Mouse (Mus musculus): ENCODE data around the gene Cd69. TPM values are rescaled to one million over a fixed set of nuclear protein-coding genes. Genes with fewer than 3 reads are reported as not detected.

Cd69 gene
- polyA plus RNA-seq, 1 experiment from 2014 or later = 0.09 TPM

DNA sequence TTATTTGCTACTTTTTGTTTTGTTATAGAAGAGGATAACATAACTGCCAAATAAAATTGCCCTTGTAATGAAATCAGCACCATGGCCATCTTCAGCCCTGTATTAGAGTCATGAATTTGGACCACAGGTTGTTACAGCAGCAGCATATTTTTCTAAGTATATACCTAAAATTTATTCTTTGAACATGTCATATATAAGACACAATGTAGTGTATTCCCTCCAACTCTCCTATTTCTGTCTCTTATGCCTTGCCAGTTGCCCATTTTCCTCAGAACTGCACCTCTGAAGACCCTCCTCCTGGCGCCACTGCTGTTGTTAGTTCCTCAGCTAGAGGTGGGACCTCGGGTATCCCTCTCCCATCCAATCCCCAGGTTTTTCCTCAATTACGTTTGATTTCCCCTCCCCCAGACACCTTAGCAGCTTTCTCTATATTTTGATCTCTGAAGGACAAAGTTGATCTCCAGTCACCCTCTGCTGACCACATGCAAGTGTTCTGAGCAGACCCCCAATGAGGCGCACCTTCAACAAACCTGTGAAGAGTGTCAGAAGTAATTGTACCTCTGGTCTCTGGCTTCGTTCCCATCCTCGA is 41.8 kb downstream of the Cd69 start:
- no peak for ATAC-seq
- Histone ChIP-seq H3K4me1 (ENCODE audit: control insufficient read depth, insufficient read depth, low read depth, low read length) (peaks cover 4% of the 10 kb centered on the region; the same call in 1 of the 2 replicates), H3K27me3 (replicated peaks; ENCODE audit: control insufficient read depth, insufficient read depth, low read length) (no peaks in the 10 kb centered on the region), H3K4me3 (ENCODE audit: low read length) (no peak overlapping the region), H3K36me3 (ENCODE audit: control insufficient read depth, insufficient read depth, low read length) (no peaks in the 10 kb centered on the region), H3K9ac (ENCODE audit: low read depth, low read length) (no peak overlapping the region), H3K27ac (ENCODE audit: low read depth, low read length) (no peak overlapping the region), H3K4me2 (ENCODE audit: low read length) (no peak overlapping the region), H3K9me3 (ENCODE audit: control insufficient read depth, low read length) (no peaks in the 10 kb centered on the region)
- WGBS = 84% methylated on average over 6 of the region's 6 CpGs

DNA sequence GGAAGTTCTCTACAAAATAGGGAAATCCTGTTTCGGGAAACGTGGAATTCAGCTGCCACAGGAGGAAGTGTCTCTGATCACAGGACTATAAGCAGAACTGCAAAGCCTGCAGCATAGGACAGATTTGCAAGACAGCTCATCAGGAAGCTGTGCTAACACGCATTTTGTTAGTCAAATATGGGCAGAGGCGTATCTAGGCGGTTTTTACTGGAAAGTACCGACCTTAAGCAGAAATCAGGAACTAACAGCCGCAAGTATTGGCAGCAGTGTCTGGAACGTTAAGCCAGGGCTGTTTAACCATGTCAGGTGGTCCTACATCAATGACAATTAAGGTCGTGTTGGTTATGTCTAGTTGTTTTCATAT is 42.4 kb downstream of the Cd69 start:
- Histone ChIP-seq H3K27me3 (replicated peaks; ENCODE audit: control insufficient read depth, insufficient read depth, low read length) (no peaks in the 10 kb centered on the region), H3K4me3 (ENCODE audit: low read length) (no peak overlapping the region), H3K4me1 (ENCODE audit: control insufficient read depth, insufficient read depth, low read depth, low read length) (peaks cover 3% of the 10 kb centered on the region; the same call in 1 of the 2 replicates), H3K27ac (ENCODE audit: low read depth, low read length) (no peak overlapping the region), H3K36me3 (ENCODE audit: control insufficient read depth, insufficient read depth, low read length) (no peaks in the 10 kb centered on the region), H3K9me3 (ENCODE audit: control insufficient read depth, low read length) (no peaks in the 10 kb centered on the region), H3K9ac (ENCODE audit: low read depth, low read length) (no peak overlapping the region), H3K4me2 (ENCODE audit: low read length) (no peak overlapping the region)
- no peak for ATAC-seq
- 88% methylated on average over 9 of the region's 9 CpGs for WGBS

DNA sequence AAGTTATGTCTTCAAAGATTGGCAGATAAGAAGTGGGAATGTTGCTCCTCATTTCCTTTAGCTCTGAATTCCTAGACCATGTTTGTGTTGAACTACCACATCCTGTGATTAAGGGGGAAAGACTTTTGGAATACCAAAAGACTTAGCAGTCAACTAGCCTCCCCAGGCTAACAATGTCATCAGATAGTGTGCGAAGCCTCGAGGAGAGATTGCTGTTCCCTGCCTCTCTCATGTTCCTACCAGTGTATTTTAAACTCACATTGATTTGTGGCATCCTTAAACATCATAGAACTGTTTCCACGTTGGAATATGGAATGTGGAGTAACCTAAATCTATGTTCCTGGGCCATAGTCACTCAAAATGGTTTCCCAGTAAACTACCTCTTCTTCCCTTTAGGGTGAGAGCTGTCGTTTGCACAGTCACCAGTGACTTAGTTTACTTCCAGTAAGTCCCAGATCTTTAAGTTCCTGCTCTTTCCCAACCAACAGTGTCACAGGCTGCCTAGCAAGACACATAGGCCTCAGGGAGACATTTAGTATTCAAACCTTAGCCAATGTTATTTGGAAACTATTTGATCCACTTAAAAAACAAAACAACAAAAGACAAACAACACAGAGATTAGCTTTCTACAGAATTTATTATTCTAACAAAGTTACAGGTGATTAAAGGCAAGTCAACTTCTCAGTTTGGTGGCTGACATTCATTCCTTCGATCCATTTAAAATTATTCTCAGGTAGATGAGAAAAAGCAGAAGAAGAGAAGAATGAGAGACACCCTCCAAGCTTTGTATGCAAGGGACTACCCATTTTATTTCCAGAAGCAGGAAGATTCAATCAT is 43.0 kb downstream of the Cd69 start:
- no peaks in the 10 kb centered on the region for H3K9me3 ChIP-seq (ENCODE audit: control insufficient read depth, low read length)
- no peak overlapping the region for H3K9ac ChIP-seq (ENCODE audit: low read depth, low read length)
- no peak for ATAC-seq
- H3K36me3 ChIP-seq (ENCODE audit: control insufficient read depth, insufficient read depth, low read length) = no peaks in the 10 kb centered on the region
- H3K4me3 ChIP-seq (ENCODE audit: low read length) = no peak overlapping the region
- no peak overlapping the region for H3K4me2 ChIP-seq (ENCODE audit: low read length)
- no peak overlapping the region for H3K27ac ChIP-seq (ENCODE audit: low read depth, low read length)
- no peaks in the 10 kb centered on the region for H3K4me1 ChIP-seq (ENCODE audit: control insufficient read depth, insufficient read depth, low read depth, low read length)
- WGBS = 84% methylated on average over 5 of the region's 5 CpGs
- no peaks in the 10 kb centered on the region for H3K27me3 ChIP-seq (replicated peaks; ENCODE audit: control insufficient read depth, insufficient read depth, low read length)

DNA sequence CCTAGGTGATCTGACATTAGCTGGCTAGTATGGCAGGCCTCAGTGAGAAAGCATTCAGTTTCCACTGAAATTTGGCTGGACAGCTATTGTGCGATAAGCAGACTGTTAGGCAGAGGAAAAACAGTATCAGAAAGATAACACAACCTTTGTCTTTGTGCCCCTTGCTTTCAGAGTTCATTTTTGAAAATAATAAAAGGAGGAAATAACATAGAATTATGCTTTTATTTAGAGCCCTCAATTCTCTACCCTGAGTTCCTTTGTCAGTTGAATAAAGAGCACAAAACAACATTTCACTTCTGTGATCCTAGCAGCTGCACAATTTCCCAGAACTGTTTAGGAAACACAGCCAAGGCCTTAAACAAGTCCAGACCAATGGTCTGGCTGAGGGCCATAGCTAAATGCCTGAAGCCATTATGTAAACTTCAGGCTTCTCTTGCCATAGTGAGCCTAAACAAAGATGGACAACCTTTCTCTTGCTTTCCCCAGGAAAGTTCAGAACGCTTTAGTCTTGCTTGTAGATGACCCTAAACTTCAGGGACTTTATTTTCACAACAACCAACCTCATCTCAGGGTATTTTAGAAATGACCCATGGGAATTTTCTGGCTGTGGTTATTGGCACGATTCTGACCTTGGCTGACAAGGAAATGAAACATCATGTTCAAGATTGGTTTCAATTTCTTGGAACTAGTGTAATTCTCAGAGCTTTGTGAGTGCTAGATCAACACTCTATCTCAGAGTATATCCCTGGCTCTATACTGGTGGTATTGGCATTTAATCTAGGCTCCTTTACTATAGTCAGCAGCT is 45.3 kb downstream of the Cd69 start:
- Histone ChIP-seq H3K4me1 (ENCODE audit: control insufficient read depth, insufficient read depth, low read depth, low read length) (no peaks in the 10 kb centered on the region), H3K27me3 (replicated peaks; ENCODE audit: control insufficient read depth, insufficient read depth, low read length) (no peaks in the 10 kb centered on the region), H3K9ac (ENCODE audit: low read depth, low read length) (no peak overlapping the region), H3K4me2 (ENCODE audit: low read length) (no peak overlapping the region), H3K27ac (ENCODE audit: low read depth, low read length) (no peak overlapping the region; the same call in 1 of the 2 replicates), H3K4me3 (ENCODE audit: low read length) (no peak overlapping the region), H3K9me3 (ENCODE audit: control insufficient read depth, low read length) (no peaks in the 10 kb centered on the region), H3K36me3 (ENCODE audit: control insufficient read depth, insufficient read depth, low read length) (no peaks in the 10 kb centered on the region)
- WGBS = 54% methylated on average over 3 of the region's 3 CpGs
- ATAC-seq = peak; percentile 67; the same call in 1 of the 2 replicates

DNA sequence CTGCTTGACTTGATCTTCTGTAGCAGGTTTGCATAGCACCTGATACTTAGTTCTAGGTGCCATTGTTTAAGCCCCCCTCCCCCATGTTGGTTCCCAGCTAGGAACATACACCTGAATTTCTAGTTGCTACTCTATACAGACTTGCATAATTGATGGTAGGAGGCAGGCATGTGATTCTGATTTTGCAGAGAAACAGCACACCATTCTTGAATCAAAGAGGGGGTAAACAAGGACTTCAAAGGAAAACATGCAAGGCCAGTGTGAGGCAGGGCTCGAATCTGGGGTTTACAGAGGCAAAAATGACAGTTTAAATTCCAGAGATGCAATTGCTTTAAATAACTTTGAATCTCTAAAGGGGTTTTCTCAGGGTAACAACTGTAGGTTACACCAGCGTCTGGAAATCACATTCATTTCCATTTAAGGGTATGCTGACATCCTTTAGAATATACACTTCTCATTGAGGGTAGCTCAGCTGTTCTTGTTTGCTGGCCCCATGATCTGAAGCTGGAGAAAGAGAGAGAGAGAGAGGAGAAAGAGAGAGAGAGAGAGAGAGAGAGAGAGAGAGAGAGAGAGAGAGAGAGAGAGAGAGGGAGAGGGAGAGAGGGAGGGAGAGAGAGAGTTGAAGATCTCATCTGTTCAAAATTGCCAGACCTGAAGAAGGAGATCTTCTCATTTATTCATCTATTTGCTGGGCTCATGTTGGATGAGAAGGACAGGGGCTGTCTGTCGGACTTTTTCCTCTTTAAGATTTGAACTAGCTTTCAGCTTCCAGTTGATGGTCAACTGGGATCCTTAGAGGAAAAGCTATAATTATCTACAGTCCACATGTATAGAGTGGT is 46.1 kb downstream of the Cd69 start:
- H3K27me3 ChIP-seq (replicated peaks; ENCODE audit: control insufficient read depth, insufficient read depth, low read length) = no peaks in the 10 kb centered on the region
- H3K4me2 ChIP-seq (ENCODE audit: low read length) = no peak overlapping the region
- WGBS = 67% methylated on average over 3 of the region's 3 CpGs
- H3K4me3 ChIP-seq (ENCODE audit: low read length) = no peak overlapping the region
- no peaks in the 10 kb centered on the region for H3K4me1 ChIP-seq (ENCODE audit: control insufficient read depth, insufficient read depth, low read depth, low read length)
- ATAC-seq = no peak
- no peak overlapping the region for H3K9ac ChIP-seq (ENCODE audit: low read depth, low read length)
- H3K27ac ChIP-seq (ENCODE audit: low read depth, low read length) = no peak overlapping the region; the same call in 1 of the 2 replicates
- no peaks in the 10 kb centered on the region for H3K36me3 ChIP-seq (ENCODE audit: control insufficient read depth, insufficient read depth, low read length)
- no peaks in the 10 kb centered on the region for H3K9me3 ChIP-seq (ENCODE audit: control insufficient read depth, low read length)

GRCm38 (mm10) chr6:129225078-129225477 is 50.2 kb downstream of the Cd69 start:
- no peak for ATAC-seq

GRCm38 (mm10) chr6:129224090-129224489 is 51.1 kb downstream of the Cd69 start:
- Histone ChIP-seq H3K9ac (ENCODE audit: low read depth, low read length) (no peak overlapping the region), H3K4me2 (ENCODE audit: low read length) (no peak overlapping the region), H3K27me3 (replicated peaks; ENCODE audit: control insufficient read depth, insufficient read depth, low read length) (no peaks in the 10 kb centered on the region), H3K4me1 (ENCODE audit: control insufficient read depth, insufficient read depth, low read depth, low read length) (no peaks in the 10 kb centered on the region), H3K9me3 (ENCODE audit: control insufficient read depth, low read length) (no peaks in the 10 kb centered on the region), H3K27ac (ENCODE audit: low read depth, low read length) (no peak overlapping the region), H3K4me3 (ENCODE audit: low read length) (no peak overlapping the region), H3K36me3 (ENCODE audit: control insufficient read depth, insufficient read depth, low read length) (no peaks in the 10 kb centered on the region)
- no peak for ATAC-seq
- 85% methylated on average over 1 of the region's 1 CpGs for WGBS

More at GRCm38 (mm10) chr6:129225078-129225477, 50.2 kb downstream of the Cd69 start:
- Histone ChIP-seq H3K9me3 (ENCODE audit: control insufficient read depth, low read length) (no peaks in the 10 kb centered on the region), H3K4me2 (ENCODE audit: low read length) (no peak overlapping the region), H3K27ac (ENCODE audit: low read depth, low read length) (no peak overlapping the region), H3K9ac (ENCODE audit: low read depth, low read length) (no peak overlapping the region), H3K27me3 (replicated peaks; ENCODE audit: control insufficient read depth, insufficient read depth, low read length) (no peaks in the 10 kb centered on the region), H3K4me1 (ENCODE audit: control insufficient read depth, insufficient read depth, low read depth, low read length) (no peaks in the 10 kb centered on the region), H3K4me3 (ENCODE audit: low read length) (no peak overlapping the region), H3K36me3 (ENCODE audit: control insufficient read depth, insufficient read depth, low read length) (no peaks in the 10 kb centered on the region)
- WGBS = 88% methylated on average over 2 of the region's 2 CpGs

DNA sequence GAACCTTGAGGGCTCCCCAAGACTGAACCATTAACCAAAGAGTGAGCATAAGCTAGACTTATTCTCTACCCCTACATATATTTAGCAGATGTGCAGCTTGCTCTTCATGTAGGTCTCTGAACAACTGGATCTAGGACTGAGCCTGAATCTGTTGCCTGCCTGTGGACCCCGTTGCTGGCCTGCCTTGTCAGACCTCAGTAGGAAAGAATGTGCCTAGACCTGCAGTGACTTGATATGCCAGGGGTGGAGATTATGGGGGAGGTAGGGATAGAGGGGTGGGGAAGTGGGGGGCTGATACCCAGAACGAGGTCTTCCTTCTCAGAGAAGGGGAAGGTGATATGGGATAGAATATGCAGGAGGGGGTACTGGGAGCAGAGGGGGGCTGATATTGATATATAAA is 51.6 kb downstream of the Cd69 start:
- 86% methylated on average over 2 of the region's 2 CpGs for WGBS
- Histone ChIP-seq H3K9me3 (ENCODE audit: control insufficient read depth, low read length) (no peaks in the 10 kb centered on the region), H3K4me3 (ENCODE audit: low read length) (no peak overlapping the region), H3K27ac (ENCODE audit: low read depth, low read length) (no peak overlapping the region), H3K36me3 (ENCODE audit: control insufficient read depth, insufficient read depth, low read length) (no peaks in the 10 kb centered on the region), H3K4me2 (ENCODE audit: low read length) (no peak overlapping the region), H3K27me3 (replicated peaks; ENCODE audit: control insufficient read depth, insufficient read depth, low read length) (no peaks in the 10 kb centered on the region), H3K4me1 (ENCODE audit: control insufficient read depth, insufficient read depth, low read depth, low read length) (no peaks in the 10 kb centered on the region), H3K9ac (ENCODE audit: low read depth, low read length) (no peak overlapping the region)
- ATAC-seq = no peak

Data from hindbrain, embryonic 16.5 days (tissue).